Mouse (Mus musculus): ENCODE data around the gene Lrch1.

GRCm38 (mm10) chr14:74997041-74997440, 49.4 kb upstream of the Lrch1 start:
- TF ChIP-seq POLR2A (IDR thresholded peaks at IDR 0.05; ENCODE audit: insufficient read depth, low read depth, low read length) (no peak), CTCF (IDR thresholded peaks at IDR 0.05; ENCODE audit: insufficient read depth, low read depth, low read length) (no peak)
